Mouse (Mus musculus) liver, postnatal 0 days (tissue): ENCODE measurements around the gene Prkca.

Source experiments
- CTCF ChIP-seq: sonication (generic); IDR thresholded peaks from 2 replicates; pipeline ENCODE4 v1.5.1; 2016; ENCODE audit warnings: antibody characterized with exemption, low read depth
- EP300 ChIP-seq: IDR thresholded peaks from 2 replicates; pipeline ENCODE4 v1.6.1; 2016; ENCODE audit warnings: antibody characterized with exemption, low read depth, mild to moderate bottlenecking

DNA sequence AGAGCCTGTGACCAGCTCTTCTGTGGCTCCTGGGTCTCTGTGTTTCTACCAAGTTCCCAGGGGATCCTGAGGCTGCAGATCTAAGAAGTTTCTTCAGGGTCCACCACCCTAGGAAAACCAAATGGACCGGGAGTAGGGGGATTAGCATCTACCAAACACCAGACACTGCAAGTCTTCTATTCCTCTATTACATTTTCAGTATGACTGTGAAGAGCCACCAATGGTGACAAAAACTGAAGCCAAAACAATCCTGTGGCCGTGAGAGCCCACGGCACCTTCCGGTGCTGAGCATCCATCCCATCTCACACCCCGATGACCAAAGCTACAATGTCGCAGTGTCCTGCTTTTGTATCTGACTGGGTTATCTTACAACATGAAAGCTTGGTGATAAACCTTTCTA lies 172.5 kb downstream of the Prkca start:
- no peak for TF ChIP-seq CTCF
- TF ChIP-seq EP300, result no peak
